Mouse (Mus musculus) c-Kit-positive CD71-negative TER-119-negative erythroid progenitor cells, embryonic 14.5 days (primary cell): ENCODE data around the gene Tmcc1.
"Not testable (repeated sequence)": the region's sequence is repeated elsewhere in the genome, so short reads cannot be mapped to it uniquely, and the experiment has no call there.

ENCODE experiments used
- DNase-seq: peaks from one replicate; pipeline ENCODE4 v3.0.0-alpha.2; 2013; ENCODE audit warnings: low read depth

Gene Tmcc1

GRCm38 (mm10) chr6:116147386-116147785 lies 45.9 kb downstream of the Tmcc1 start:
- DNase-seq: no peak

DNA sequence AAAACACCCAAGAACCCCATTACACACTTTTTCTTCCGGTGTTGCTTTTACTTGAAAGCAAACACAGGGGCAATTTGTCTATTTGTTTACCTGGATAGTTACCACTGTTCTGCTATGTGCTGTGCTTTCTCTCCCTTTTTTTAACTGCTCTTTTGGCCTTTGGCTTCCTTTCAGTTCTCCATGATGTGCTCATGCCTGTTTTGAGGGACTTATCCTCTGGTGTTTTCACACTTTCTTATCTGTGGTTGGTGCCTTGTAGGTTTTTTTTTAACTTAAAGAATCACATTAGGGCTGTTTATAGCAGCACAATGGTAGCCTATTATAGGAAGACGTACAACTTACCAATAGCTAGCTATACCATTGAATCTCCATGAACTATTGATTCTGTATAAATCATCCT lies 51.6 kb downstream of the Tmcc1 start:
- DNase-seq: no peak

DNA sequence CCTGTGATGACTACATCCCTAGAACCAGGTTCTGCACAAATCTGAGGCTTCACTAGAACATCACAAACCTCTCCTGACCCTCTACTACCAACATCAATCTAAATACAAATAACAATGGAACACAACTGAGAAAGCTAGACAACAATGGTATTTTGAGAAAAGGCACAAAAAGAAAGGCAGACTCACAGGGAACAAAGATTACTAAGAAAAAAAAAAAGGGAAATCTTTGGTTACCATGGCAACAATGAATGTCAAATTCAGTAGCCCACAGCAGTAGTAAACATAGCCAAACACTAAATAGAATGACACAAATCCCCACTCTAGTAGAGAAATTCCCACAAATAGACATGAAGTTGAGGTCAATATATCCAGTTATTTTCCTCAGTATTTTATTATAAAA lies 52.5 kb downstream of the Tmcc1 start:
- no peak for DNase-seq

DNA sequence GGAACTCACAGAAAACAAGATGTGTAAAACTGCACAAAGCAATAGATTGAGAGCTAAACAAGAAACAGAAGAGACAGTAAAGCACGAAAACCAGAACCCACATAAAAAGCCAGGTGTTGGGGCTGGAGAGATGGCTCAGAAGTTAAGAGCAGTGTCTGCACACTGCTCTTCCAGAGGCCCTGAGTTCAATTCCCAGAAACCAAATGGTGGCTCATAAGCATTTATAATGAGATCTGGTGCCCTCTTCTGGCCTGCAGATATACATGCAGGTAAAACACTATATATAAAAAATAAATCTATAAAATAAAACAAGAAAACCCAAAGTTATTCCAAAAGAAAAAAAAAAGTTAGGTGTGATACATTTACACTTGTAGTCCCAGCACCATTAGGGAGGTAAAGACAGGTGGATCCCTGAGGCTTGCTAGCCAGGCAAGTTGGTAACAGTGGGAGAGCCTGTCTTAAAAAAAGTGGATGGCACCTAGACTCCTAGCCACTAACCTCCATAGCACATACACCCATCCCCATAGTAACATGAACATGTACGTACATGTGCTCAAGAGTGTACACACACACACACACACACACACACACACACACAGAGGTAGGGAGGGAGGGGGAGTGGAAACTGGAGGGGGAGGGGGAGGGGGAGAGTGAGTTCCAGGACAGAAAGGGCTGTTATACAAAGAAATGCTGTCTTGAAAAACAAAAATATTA lies 54.0 kb downstream of the Tmcc1 start:
- DNase-seq: no peak

GRCm38 (mm10) chr6:116135971-116136632 lies 57.2 kb downstream of the Tmcc1 start:
- no peak for DNase-seq

GRCm38 (mm10) chr6:116133756-116134155 lies 59.5 kb downstream of the Tmcc1 start:
- DNase-seq: no peak

DNA sequence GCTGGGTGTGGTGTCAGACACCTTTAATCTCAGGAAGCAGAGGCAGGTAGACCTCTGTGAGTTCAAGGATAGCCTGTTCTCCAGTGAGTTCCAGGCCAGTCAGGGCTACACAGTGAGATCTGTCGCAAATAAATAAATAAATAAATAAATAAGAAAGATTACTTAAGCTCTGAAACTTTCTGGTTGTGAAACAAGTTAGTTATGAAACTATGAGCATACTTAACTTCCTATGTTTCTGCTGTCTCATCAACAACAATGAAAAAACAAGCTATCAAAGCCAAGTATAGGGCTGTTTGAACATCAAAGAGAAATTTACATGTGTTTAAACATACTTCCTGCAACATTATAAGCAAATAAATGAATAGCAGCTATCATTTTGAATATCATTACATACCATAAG lies 61.5 kb downstream of the Tmcc1 start:
- DNase-seq: no peak

DNA sequence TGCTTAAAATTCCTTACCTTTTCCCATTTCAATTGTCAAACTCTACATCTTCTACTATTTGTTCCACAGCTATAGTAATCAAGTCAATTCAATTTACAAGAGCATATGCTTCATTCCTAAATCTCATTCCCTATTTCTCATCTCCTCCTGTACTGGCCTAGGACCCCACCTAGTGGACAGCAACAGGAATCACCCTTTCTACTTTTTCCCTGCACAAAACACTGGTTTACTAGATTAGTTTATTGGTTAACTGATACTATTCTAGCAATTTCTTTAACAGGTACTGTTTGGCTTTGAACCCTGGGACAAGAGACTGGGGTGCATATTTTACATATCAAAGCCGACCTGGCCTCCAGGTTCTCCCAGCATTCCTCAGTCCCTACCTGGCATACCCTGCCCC lies 64.6 kb downstream of the Tmcc1 start:
- DNase-seq: peak; percentile 24

DNA sequence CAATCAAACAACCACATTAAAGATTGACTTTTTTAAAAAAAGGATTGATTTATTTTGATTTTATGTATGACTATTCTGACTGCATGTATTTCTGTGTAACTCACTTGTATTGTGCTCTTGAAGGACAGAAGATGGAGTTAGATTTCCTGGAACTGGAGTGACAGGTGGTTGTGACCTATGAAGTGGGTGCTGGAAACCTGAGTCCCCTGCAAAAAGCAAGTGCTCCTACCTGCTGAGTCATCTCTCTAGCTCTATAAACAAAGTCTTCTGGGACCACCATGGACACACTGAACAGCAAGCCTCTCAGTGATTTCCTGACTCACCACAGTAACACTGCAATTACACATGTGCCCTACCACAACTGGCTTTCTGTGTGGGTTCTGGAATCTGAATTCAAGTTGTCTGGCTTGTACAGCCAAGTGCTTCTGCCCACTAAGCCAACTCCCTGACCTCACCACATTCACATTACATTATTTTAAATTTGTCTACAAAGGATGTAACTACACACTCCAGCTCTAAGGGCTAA lies 65.3 kb downstream of the Tmcc1 start:
- no peak for DNase-seq

- DNase-seq: no peak
These were observed 66.7 kb downstream of the Tmcc1 start for GRCm38 (mm10) chr6:116126577-116126976.

DNA sequence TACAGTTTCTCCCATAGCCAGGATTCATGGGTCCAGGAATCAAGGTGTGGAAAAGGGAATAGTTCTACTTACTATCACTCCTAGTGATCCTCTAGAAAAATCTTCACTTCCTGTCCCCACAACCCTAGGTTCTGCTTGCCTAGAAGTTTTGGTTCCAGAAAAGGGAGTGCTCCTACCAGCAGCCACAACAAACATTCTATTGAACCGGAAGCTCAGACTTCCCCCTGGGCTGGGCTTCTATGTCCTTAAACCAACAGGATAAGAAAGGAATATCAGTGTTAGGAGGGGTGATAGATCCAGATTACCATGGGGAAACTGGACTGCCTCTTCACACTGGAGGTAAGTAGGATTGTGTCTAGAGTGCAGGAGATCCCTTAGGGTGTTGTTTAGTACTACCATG lies 70.4 kb downstream of the Tmcc1 start:
- DNase-seq: no peak

GRCm38 (mm10) chr6:116119669-116120068 lies 73.6 kb downstream of the Tmcc1 start:
- no peak for DNase-seq

GRCm38 (mm10) chr6:116116634-116117033 lies 76.7 kb downstream of the Tmcc1 start:
- DNase-seq: not testable (repeated sequence)

DNA sequence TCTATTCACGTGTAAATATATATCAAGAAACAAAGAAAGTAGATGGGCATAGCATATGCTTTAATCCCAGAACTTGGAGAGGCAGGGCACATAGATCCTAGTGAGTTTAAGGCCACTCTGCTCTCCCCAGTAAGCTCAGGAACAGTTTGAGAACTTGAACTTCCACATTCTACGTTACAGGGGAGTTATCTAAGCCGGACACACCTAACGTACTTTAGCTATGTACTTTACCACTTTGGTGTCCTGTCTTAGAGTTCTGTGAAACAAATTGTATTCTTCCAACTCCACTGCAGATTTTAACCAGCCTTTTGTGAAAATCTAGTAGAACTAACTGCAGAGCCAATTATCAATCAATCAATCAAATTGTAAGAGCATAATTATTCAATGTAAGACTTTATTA lies 82.7 kb downstream of the Tmcc1 start:
- DNase-seq: no peak

- DNase-seq: peak; percentile 17
These were observed 85.6 kb downstream of the Tmcc1 start for GRCm38 (mm10) chr6:116107471-116108358.

DNA sequence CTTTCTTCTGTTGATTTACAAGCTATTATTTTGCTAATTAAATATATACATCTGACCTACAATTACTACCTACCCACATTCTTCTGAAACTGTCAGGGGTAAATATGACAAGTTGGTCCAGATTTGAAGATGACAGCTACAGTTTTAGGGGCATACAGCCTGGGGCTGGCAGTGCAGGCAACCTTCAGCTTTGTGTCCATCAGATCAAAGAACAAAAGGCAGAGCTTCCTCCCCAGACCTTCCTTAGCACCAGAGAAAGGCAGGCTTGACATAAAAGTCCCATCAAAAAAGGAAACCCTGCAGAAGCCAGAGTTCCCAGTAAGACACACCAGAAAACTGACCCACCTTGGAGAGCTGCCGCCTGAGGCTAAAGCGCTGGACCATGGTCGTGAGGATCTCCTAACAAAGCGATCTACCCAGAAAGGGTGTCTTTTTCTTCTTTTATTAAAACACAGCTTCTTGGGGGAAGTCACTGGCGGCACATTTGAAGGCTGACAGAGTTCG lies 86.3 kb downstream of the Tmcc1 start:
- DNase-seq: no peak

DNA sequence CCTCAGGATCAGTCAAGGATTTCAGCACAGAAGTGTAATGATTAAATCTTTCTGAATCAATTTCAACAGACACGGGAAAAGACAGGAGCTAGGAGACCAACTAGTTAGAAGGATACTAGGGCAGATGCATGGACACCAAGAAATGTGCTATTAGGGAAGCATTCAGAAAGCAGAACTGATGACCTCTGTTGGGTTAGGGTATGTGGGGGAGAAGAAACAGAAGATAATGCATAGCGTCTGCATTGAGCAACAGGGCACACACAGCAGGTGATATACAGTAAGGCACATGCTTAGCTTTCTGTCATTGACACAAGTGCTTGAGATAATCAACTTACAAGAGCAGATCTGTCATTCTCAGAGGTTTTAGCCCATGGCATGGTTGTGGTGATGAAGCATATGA lies 95.7 kb downstream of the Tmcc1 start:
- no peak for DNase-seq

DNA sequence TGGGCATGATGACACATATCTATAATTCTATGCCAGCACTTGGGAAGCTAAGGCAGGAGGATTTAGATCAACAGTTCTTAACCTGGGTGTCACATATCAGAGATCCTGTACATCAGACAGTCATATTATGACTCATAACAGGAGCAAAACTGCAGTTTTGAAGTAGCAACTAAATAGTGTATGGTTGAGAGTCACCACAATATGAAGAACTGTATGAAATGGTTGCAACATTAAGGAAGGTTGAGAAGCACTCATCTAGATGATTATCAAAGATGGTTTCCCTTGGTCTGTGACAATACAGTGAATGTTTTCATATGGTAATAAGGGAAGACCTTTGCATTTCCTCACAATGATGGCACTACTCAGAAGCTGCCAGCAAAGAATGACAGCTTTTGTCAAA lies 103.9 kb downstream of the Tmcc1 start:
- no peak for DNase-seq

DNA sequence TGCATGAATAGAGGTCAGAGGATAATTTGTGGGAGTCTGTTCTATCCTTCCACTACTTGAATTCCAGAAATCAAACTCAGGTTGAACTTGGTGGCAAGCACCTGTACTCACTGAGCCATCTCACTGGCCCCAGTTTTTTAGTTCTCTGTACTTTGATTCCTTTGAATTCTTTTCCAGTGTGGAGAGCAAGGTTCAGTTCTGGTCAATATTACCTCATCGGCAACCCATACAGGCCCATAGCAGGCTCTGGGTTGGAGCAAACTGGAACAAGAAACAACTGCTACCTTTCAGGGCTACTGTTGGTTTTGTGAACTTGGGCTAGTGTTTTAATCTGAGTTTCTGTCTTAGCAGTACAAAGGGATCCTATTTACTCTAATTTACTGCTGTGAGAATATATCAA lies 107.2 kb downstream of the Tmcc1 start:
- DNase-seq: no peak

DNA sequence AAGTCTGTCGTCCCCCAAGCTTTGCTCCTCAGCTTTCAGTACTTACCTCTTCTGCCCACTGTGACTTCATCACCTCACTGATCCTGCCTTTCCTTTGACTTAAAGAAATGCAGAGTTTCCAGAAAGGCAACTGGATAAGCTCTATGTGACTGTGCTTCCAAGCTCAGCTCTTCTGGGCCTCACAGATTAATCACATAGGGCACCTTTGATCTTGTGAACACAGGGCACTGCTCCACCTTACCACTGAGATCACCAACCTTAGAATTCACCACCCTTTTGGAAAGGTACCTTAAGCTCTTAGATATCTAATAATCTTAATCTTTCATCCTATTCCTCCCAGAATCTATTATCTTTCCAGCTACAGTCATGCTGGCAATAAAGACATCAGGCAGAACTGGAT lies 111.0 kb downstream of the Tmcc1 start:
- no peak for DNase-seq

DNA sequence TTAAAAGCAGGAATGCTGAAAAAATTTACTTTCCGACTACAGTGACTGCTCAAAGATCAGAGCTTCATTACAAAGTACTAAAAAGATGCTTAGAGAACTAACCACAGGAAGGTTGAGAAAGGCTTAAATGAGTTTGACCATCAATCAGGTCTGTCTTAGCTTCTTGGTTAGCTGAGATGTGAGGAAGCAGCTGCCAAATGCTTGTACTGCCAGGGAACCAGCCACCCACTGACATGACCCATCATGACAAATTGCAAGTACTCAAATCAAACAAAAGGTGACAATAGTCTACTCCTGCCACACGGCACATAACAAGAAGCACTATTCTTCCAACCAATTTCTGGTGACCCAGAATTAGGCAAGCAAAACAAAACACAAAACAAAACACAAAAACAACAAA lies 111.9 kb downstream of the Tmcc1 start:
- DNase-seq: no peak

GRCm38 (mm10) chr6:116080756-116081155 lies 112.5 kb downstream of the Tmcc1 start:
- no peak for DNase-seq
